Mouse (Mus musculus): Measurements from ENCODE around the gene Vdr.

Gene Vdr

GRCm38 (mm10) chr15:97830253-97830787, 80.1 kb downstream of the Vdr start:
- in situ Hi-C loops (cut with MboI, MseI) = no loop called here

- in situ Hi-C loops (cut with MboI, MseI) = loop anchor here (10.0 kb wide), 1 partner anchor 265 kb away; the partner anchor contains the start of genes Pfkm and Senp1
Observed at GRCm38 (mm10) chr15:97829432-97829831, 81.0 kb downstream of the Vdr start.

GRCm38 (mm10) chr15:97828901-97829338, 81.5 kb downstream of the Vdr start:
- in situ Hi-C loops (cut with MboI, MseI) = loop anchor here (10.0 kb wide), 1 partner anchor 266 kb away; the partner anchor contains the start of genes Pfkm and Senp1

GRCm38 (mm10) chr15:97828221-97828842, 82.1 kb downstream of the Vdr start:
- in situ Hi-C loops (cut with MboI, MseI) = loop anchor here (10.0 kb wide), 1 partner anchor 266 kb away; the partner anchor contains the start of genes Pfkm and Senp1

- in situ Hi-C loops (cut with MboI, MseI) = loop anchor here (10.0 kb wide), 1 partner anchor 267 kb away; the partner anchor contains the start of genes Pfkm and Senp1
Observed at GRCm38 (mm10) chr15:97827401-97827800, 83.0 kb downstream of the Vdr start.

GRCm38 (mm10) chr15:97826588-97827261, 83.7 kb downstream of the Vdr start:
- in situ Hi-C loops (cut with MboI, MseI) = loop anchor here (10.0 kb wide), 1 partner anchor 268 kb away; the partner anchor contains the start of genes Pfkm and Senp1

- in situ Hi-C loops (cut with MboI, MseI) = loop anchor here (10.0 kb wide), 1 partner anchor 269 kb away; the partner anchor contains the start of genes Pfkm and Senp1
Observed at GRCm38 (mm10) chr15:97825941-97826587, 84.4 kb downstream of the Vdr start.

GRCm38 (mm10) chr15:97825071-97825940, 85.1 kb downstream of the Vdr start:
- in situ Hi-C loops (cut with MboI, MseI) = loop anchor here (10.0 kb wide), 1 partner anchor 269 kb away; the partner anchor contains the start of genes Pfkm and Senp1

- in situ Hi-C loops (cut with MboI, MseI) = loop anchor here (10.0 kb wide), 1 partner anchor 271 kb away; the partner anchor contains the start of genes Pfkm and Senp1
Observed at GRCm38 (mm10) chr15:97824042-97824441, 86.4 kb downstream of the Vdr start.

GRCm38 (mm10) chr15:97823479-97823878, 87.0 kb downstream of the Vdr start:
- in situ Hi-C loops (cut with MboI, MseI) = loop anchor here (10.0 kb wide), 1 partner anchor 271 kb away; the partner anchor contains the start of genes Pfkm and Senp1

- in situ Hi-C loops (cut with MboI, MseI) = loop anchor here (10.0 kb wide), 1 partner anchor 272 kb away; the partner anchor contains the start of genes Pfkm and Senp1
Observed at GRCm38 (mm10) chr15:97822545-97823228, 87.7 kb downstream of the Vdr start.

- in situ Hi-C loops (cut with MboI, MseI) = loop anchor here (10.0 kb wide), 1 partner anchor 273 kb away; the partner anchor contains the start of genes Pfkm and Senp1
Observed at GRCm38 (mm10) chr15:97821983-97822363, 88.5 kb downstream of the Vdr start.

GRCm38 (mm10) chr15:97821321-97821982, 89.0 kb downstream of the Vdr start:
- in situ Hi-C loops (cut with MboI, MseI) = loop anchor here (10.0 kb wide), 1 partner anchor 273 kb away; the partner anchor contains the start of genes Pfkm and Senp1

- in situ Hi-C loops (cut with MboI, MseI) = loop anchor here (10.0 kb wide), 1 partner anchor 275 kb away; the partner anchor contains the start of genes Pfkm and Senp1
Observed at GRCm38 (mm10) chr15:97819937-97820336, 90.5 kb downstream of the Vdr start.

- in situ Hi-C loops (cut with MboI, MseI) = no loop called here
Observed at GRCm38 (mm10) chr15:97816199-97816994, 94.0 kb downstream of the Vdr start.

GRCm38 (mm10) chr15:97815254-97815653, 95.2 kb downstream of the Vdr start:
- in situ Hi-C loops (cut with MboI, MseI) = no loop called here

- in situ Hi-C loops (cut with MboI, MseI) = no loop called here
Observed at GRCm38 (mm10) chr15:97814703-97815102, 95.7 kb downstream of the Vdr start.

All from regulatory T cell (primary cell).